Mouse (Mus musculus): ENCODE measurements around the gene Sdk1.

DNA sequence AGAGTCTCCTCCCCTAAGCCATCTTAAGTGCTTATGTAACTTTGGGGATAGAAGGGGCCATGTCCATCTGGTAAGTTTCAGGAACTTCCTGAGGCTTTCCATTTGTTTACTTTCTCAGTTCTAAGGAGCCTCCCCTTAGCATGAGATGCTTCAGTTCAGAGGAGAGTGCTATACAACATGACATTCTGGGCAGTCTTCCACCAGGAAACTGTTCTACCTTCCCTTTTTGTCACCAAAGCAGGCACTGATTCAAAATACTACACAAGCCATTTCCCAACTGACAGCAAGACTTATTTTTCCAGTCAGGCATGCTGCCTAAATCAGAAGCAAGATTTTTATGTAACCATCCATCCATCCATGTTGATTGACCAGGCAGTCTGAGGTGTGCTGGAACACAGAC lies 738.2 kb downstream of the Sdk1 start:
- TF ChIP-seq GATA1 (IDR thresholded peaks at IDR 0.05; ENCODE audit: borderline replicate concordance, low read length) (no peak), FLI1 (IDR thresholded peaks at IDR 0.05; ENCODE audit: low read length) (no peak)

Data from megakaryocyte, embryonic 14.5 days (primary cell).